ENCODE assay signal across 9 mouse cellular contexts in the genomic region with DNA sequence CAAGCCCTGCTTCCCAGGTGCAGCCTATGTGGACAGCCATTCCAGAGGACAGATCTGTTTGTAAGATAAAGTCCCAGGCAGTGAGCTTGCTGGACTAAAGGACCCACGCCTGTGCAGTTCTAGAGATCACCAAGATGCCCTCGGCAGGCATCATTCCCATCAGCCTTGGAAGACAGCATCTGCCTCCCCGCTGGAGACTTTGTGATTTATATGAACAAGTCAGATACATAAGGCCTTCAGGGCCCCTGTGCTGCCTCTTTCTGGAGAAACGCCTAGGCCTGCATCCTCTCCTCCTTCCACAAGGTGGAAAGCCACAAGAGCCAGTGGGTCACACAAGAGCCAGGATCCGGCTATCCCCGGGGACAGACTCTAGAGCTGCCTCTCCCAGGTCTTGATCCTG. TPM values are rescaled to one million over a fixed set of nuclear protein-coding genes. Genes with fewer than 3 reads are reported as not detected.
DNase-seq lines count a peak whose midpoint lies in the region; ATAC-seq and TF ChIP-seq lines count a peak whose summit lies in the region.
"Had no signal": no experiment of that assay in that cellular context is flagged by ENCODE, and none has a peak within 500 bp of the region (broad histone marks: within the 10 kb centered on the region; RNA-seq: fewer than 3 reads in every experiment).

No protein-coding gene starts in this region.

- no peak overlapping the region for H3K4me3 ChIP-seq in kidney, postnatal 0 days (replicated peaks; ENCODE audit: low read depth, low read length)
- no peak overlapping the region; the same call in 1 of the 2 replicates for H3K4me3 ChIP-seq in forebrain, embryonic 10.5 days
- H3K4me3 ChIP-seq in intestine, embryonic 15.5 days (replicated peaks): no peak overlapping the region
- no peak overlapping the region for H3K4me3 ChIP-seq in neural tube, embryonic 15.5 days (replicated peaks)

- H3K4me1 ChIP-seq in kidney, postnatal 0 days (replicated peaks; ENCODE audit: insufficient read depth, low read length): peaks cover 75% of the 10 kb centered on the region
- peaks cover 100% of the 10 kb centered on the region for H3K4me1 ChIP-seq in forebrain, embryonic 10.5 days
- peaks cover 72% of the 10 kb centered on the region for H3K4me1 ChIP-seq in intestine, embryonic 15.5 days (replicated peaks)
- H3K4me1 ChIP-seq in neural tube, embryonic 15.5 days: peaks cover 95% of the 10 kb centered on the region

- H3K36me3 ChIP-seq in kidney, postnatal 0 days (ENCODE audit: insufficient read depth, low read length): no peaks in the 10 kb centered on the region
- H3K36me3 ChIP-seq in forebrain, embryonic 10.5 days (replicated peaks): no peaks in the 10 kb centered on the region
- no peaks in the 10 kb centered on the region for H3K36me3 ChIP-seq in intestine, embryonic 15.5 days
- no peaks in the 10 kb centered on the region for H3K36me3 ChIP-seq in neural tube, embryonic 15.5 days

- no peaks in the 10 kb centered on the region for H3K27me3 ChIP-seq in kidney, postnatal 0 days (ENCODE audit: insufficient read depth, low read length)
- H3K27me3 ChIP-seq in forebrain, embryonic 10.5 days (ENCODE audit: poor library complexity, severe bottlenecking): no peaks in the 10 kb centered on the region
- no peaks in the 10 kb centered on the region for H3K27me3 ChIP-seq in intestine, embryonic 15.5 days (replicated peaks)
- H3K27me3 ChIP-seq in neural tube, embryonic 15.5 days (replicated peaks): no peaks in the 10 kb centered on the region

- ATAC-seq in kidney, postnatal 0 days (replicated peaks; ENCODE audit: low FRiP score, low read depth): no peak
- no peak for ATAC-seq in intestine, embryonic 15.5 days
- no peak for ATAC-seq in neural tube, embryonic 15.5 days (ENCODE audit: low FRiP score)

- no peaks in the 10 kb centered on the region for H3K9me3 ChIP-seq in kidney, postnatal 0 days (replicated peaks; ENCODE audit: low read length)
- no peaks in the 10 kb centered on the region for H3K9me3 ChIP-seq in forebrain, embryonic 10.5 days
- H3K9me3 ChIP-seq in intestine, embryonic 15.5 days: no peaks in the 10 kb centered on the region
- no peaks in the 10 kb centered on the region for H3K9me3 ChIP-seq in neural tube, embryonic 15.5 days (replicated peaks)

- H3K4me2 ChIP-seq in kidney, postnatal 0 days (ENCODE audit: low read length): no peak overlapping the region
- H3K4me2 ChIP-seq in intestine, embryonic 15.5 days (replicated peaks): no peak overlapping the region
- peak overlapping the region; percentile 40; the same call in 1 of the 2 replicates for H3K4me2 ChIP-seq in neural tube, embryonic 15.5 days

- no peak for DNase-seq in kidney, postnatal 0 days (ENCODE audit: low spot score)
- no peak for DNase-seq in kidney, postnatal 36 days
- DNase-seq in forebrain, embryonic 10.5 days (ENCODE audit: extremely low spot score, low spot score): no peak
- no peak for DNase-seq in spleen, postnatal 36 days (ENCODE audit: low spot score in 2 of 2)
- DNase-seq in gastrocnemius, postnatal 36 days: no peak
- DNase-seq in left cerebral cortex, postnatal 14 days (ENCODE audit: low spot score in 2 of 2): no peak
- DNase-seq: thymus, postnatal 36 days had no signal

- H3K27ac ChIP-seq in kidney, postnatal 0 days: peak overlapping the region; percentile 31; the same call in 1 of the 2 replicates
- H3K27ac ChIP-seq in forebrain, embryonic 10.5 days: peak overlapping the region; percentile 91
- H3K27ac ChIP-seq in intestine, embryonic 15.5 days: peak overlapping the region; percentile 29; the same call in 1 of the 2 replicates
- H3K27ac ChIP-seq in neural tube, embryonic 15.5 days (replicated peaks): peak overlapping the region; percentile 85

- intact Hi-C loops in gastrocnemius, postnatal 36 days (cut with DNase I): no loop called here
- intact Hi-C loops in left cerebral cortex, postnatal 14 days (cut with DNase I): no loop called here

- 49% methylated on average over 6 of the region's 6 CpGs for WGBS in kidney, postnatal 0 days
- WGBS in forebrain, embryonic 10.5 days: 58% methylated on average over 6 of the region's 6 CpGs
- WGBS in intestine, embryonic 15.5 days: 55% methylated on average over 6 of the region's 6 CpGs
- 15% methylated on average over 6 of the region's 6 CpGs for WGBS in neural tube, embryonic 15.5 days

- TF ChIP-seq CTCF in kidney, postnatal 0 days (IDR thresholded peaks at IDR 0.05; ENCODE audit: low read depth): 0 out of 2 replicates have a peak, but pooled peaks have one; percentile 11

- no peak overlapping the region for H3K9ac ChIP-seq in kidney, postnatal 0 days (ENCODE audit: low read depth, low read length)
- H3K9ac ChIP-seq in intestine, embryonic 15.5 days: no peak overlapping the region
- no peak overlapping the region for H3K9ac ChIP-seq in neural tube, embryonic 15.5 days (replicated peaks)

RNA-seq across cellular contexts. Expression of gene Ccdc85c, which starts 33.6 kb away (rescaled TPM):
- 7.2 and 7.7 TPM in 2 replicates for polyA plus RNA-seq in kidney, postnatal 0 days (2015; fragmentation: Nextera tagmentation; extraction: Ambion mirVana)
- 13.5 and 14.6 TPM in 2 replicates for polyA plus RNA-seq in forebrain, embryonic 10.5 days (2016; fragmentation: Nextera tagmentation; extraction: Ambion mirVana)
- polyA plus RNA-seq in intestine, embryonic 15.5 days (2015; fragmentation: Nextera tagmentation; extraction: Ambion mirVana): 8.7 and 9.3 TPM in 2 replicates
- 10.5 and 11.9 TPM in 2 replicates for polyA plus RNA-seq in neural tube, embryonic 15.5 days (2015; fragmentation: Nextera tagmentation; extraction: Ambion mirVana)
- 10 to 100 TPM; 24.0 to 26.5 TPM for total RNA-seq in gastrocnemius, postnatal 36 days (2021)
- total RNA-seq in left cerebral cortex, postnatal 14 days (2021): 10 to 100 TPM; 63.8 to 64.7 TPM

Comparison
In these comparisons a context has a peak if more than half of its experiments do, and no peak if none do; other contexts are left out.
1. H3K27ac ChIP-seq: peak in every context shown above with its lines; median percentile 91 in forebrain, embryonic 10.5 days; 85 in neural tube, embryonic 15.5 days; 31 in kidney, postnatal 0 days; 29 in intestine, embryonic 15.5 days.